Comparison of ENCODE assay signal across 8 mouse cellular contexts in genomic region chr5:91519521-91519920, GRCm38 (mm10). TPM values are rescaled to one million over a fixed set of nuclear protein-coding genes. Genes with fewer than 3 reads are reported as not detected.
A peak's percentile ranks its signal among the peaks of the same experiment; 100 is the strongest.
DNase-seq lines count a peak whose midpoint lies in the region; ATAC-seq and TF ChIP-seq lines count a peak whose summit lies in the region.

No protein-coding gene starts in this region.

- no peak for ATAC-seq in kidney, embryonic 15.5 days (replicated peaks; ENCODE audit: low FRiP score)
- ATAC-seq in liver, postnatal 0 days = no peak
- ATAC-seq in lung, postnatal 0 days = no peak

- peaks cover 25% of the 10 kb centered on the region for H3K4me1 ChIP-seq in kidney, embryonic 15.5 days
- peaks cover 9% of the 10 kb centered on the region; the same call in 1 of the 2 replicates for H3K4me1 ChIP-seq in liver, postnatal 0 days (ENCODE audit: insufficient read depth)
- peaks cover 11% of the 10 kb centered on the region; the same call in 1 of the 2 replicates for H3K4me1 ChIP-seq in lung, postnatal 0 days (ENCODE audit: insufficient read depth, low read depth, low read length)

- peak overlapping the region; percentile 96 for H3K4me2 ChIP-seq in kidney, embryonic 15.5 days
- no peak overlapping the region for H3K4me2 ChIP-seq in liver, postnatal 0 days (ENCODE audit: low read depth, low read length)
- H3K4me2 ChIP-seq in lung, postnatal 0 days (replicated peaks; ENCODE audit: low read depth, low read length) = no peak overlapping the region

- H3K4me3 ChIP-seq in kidney, embryonic 15.5 days (replicated peaks) = no peak overlapping the region; the same call in 1 of the 2 replicates
- no peak overlapping the region for H3K4me3 ChIP-seq in liver, postnatal 0 days (ENCODE audit: low read depth, low read length)
- no peak overlapping the region for H3K4me3 ChIP-seq in lung, postnatal 0 days (ENCODE audit: low read depth, low read length)

- H3K9ac ChIP-seq in kidney, embryonic 15.5 days = no peak overlapping the region
- no peak overlapping the region for H3K9ac ChIP-seq in liver, postnatal 0 days (replicated peaks)
- H3K9ac ChIP-seq in lung, postnatal 0 days (replicated peaks; ENCODE audit: low read depth) = no peak overlapping the region

- no peak for TF ChIP-seq CTCF in liver, postnatal 0 days (IDR thresholded peaks at IDR 0.05; ENCODE audit: low read depth)
- TF ChIP-seq CTCF in lung, postnatal 0 days (IDR thresholded peaks at IDR 0.05) = no peak

- H3K36me3 ChIP-seq in kidney, embryonic 15.5 days = no peaks in the 10 kb centered on the region
- no peaks in the 10 kb centered on the region for H3K36me3 ChIP-seq in liver, postnatal 0 days (replicated peaks; ENCODE audit: insufficient read depth, low read length)
- H3K36me3 ChIP-seq in lung, postnatal 0 days (ENCODE audit: insufficient read depth, low read length) = no peaks in the 10 kb centered on the region

- no peak for DNase-seq in kidney, adult 11 months
- DNase-seq in adrenal gland, adult 8-10 months = peak; percentile 35
- DNase-seq in gonadal fat pad, adult 2 months (ENCODE audit: low read depth) = peak; percentile 92
- DNase-seq in liver, postnatal 0 days = peak; percentile 18
- no peak for DNase-seq in right cerebral cortex, postnatal 36 days (ENCODE audit: low spot score in 2 of 2)
- DNase-seq in right cerebral cortex, postnatal 4 days = no peak
- DNase-seq in lung, postnatal 0 days (ENCODE audit: low spot score) = no peak

- no peak for TF ChIP-seq EP300 in liver, postnatal 0 days (IDR thresholded peaks at IDR 0.05; ENCODE audit: low read depth)
- no peak for TF ChIP-seq EP300 in lung, postnatal 0 days (IDR thresholded peaks at IDR 0.05)

- H3K27ac ChIP-seq in kidney, embryonic 15.5 days = no peak overlapping the region
- no peak overlapping the region for H3K27ac ChIP-seq in liver, postnatal 0 days (ENCODE audit: low read depth)
- no peak overlapping the region for H3K27ac ChIP-seq in lung, postnatal 0 days (ENCODE audit: low read length)

- no peaks in the 10 kb centered on the region for H3K9me3 ChIP-seq in kidney, embryonic 15.5 days (replicated peaks)
- H3K9me3 ChIP-seq in liver, postnatal 0 days (ENCODE audit: low read length) = no peaks in the 10 kb centered on the region
- no peaks in the 10 kb centered on the region for H3K9me3 ChIP-seq in lung, postnatal 0 days (ENCODE audit: low read length)

- peaks cover 19% of the 10 kb centered on the region for H3K27me3 ChIP-seq in kidney, embryonic 15.5 days
- H3K27me3 ChIP-seq in liver, postnatal 0 days (ENCODE audit: insufficient read depth, low read length) = peaks cover 14% of the 10 kb centered on the region
- H3K27me3 ChIP-seq in lung, postnatal 0 days (replicated peaks; ENCODE audit: insufficient read depth, low read length) = 0 out of 2 replicates have a peak, but pooled peaks cover 11% of the 10 kb centered on the region

- WGBS in kidney, embryonic 15.5 days = 37% methylated on average over 4 of the region's 4 CpGs
- 35% methylated on average over 4 of the region's 4 CpGs for WGBS in liver, postnatal 0 days (ENCODE audit: insufficient replicate concordance)
- WGBS in lung, postnatal 0 days = 31% methylated on average over 4 of the region's 4 CpGs

RNA-seq across cellular contexts. Expression of gene Parm1, which starts 2.1 kb away (rescaled TPM):
- 8.7 and 11.5 TPM in 2 replicates for polyA plus RNA-seq in kidney, embryonic 15.5 days (2015; fragmentation: Nextera tagmentation; extraction: Ambion mirVana)
- total RNA-seq in adrenal gland, adult 8-10 months (2022) = 100 to 1,000 TPM in 2 of 4 experiments, 10 to 100 TPM in 2; 99.4 to 150 (median 100) TPM
- polyA plus RNA-seq in gonadal fat pad, adult 2 months (2012; rRNA removed) = 11.5 and 15.9 TPM in 2 replicates
- 0.31 and 0.34 TPM in 2 replicates for polyA plus RNA-seq in liver, postnatal 0 days (2015; fragmentation: Nextera tagmentation; extraction: Ambion mirVana)
- polyA plus RNA-seq in lung, postnatal 0 days (2015; fragmentation: Nextera tagmentation; extraction: Ambion mirVana) = 5.0 and 6.4 TPM in 2 replicates

Comparison
In these comparisons a context has a peak if more than half of its experiments do, and no peak if none do; other contexts are left out.
1. DNase-seq: peak in adrenal gland, adult 8-10 months (single experiment), gonadal fat pad, adult 2 months (single experiment) and liver, postnatal 0 days (single experiment); none in kidney, adult 11 months (single experiment), right cerebral cortex, postnatal 36 days (0 of 2), right cerebral cortex, postnatal 4 days (single experiment) and lung, postnatal 0 days (single experiment).